Mouse (Mus musculus): Measurements from ENCODE around the gene Lrrc26. TPM values are rescaled to one million over a fixed set of nuclear protein-coding genes. Genes with fewer than 3 reads are reported as not detected.

Gene Lrrc26
- polyA plus RNA-seq, 1 experiment from 2014 or later, result not detected

DNA sequence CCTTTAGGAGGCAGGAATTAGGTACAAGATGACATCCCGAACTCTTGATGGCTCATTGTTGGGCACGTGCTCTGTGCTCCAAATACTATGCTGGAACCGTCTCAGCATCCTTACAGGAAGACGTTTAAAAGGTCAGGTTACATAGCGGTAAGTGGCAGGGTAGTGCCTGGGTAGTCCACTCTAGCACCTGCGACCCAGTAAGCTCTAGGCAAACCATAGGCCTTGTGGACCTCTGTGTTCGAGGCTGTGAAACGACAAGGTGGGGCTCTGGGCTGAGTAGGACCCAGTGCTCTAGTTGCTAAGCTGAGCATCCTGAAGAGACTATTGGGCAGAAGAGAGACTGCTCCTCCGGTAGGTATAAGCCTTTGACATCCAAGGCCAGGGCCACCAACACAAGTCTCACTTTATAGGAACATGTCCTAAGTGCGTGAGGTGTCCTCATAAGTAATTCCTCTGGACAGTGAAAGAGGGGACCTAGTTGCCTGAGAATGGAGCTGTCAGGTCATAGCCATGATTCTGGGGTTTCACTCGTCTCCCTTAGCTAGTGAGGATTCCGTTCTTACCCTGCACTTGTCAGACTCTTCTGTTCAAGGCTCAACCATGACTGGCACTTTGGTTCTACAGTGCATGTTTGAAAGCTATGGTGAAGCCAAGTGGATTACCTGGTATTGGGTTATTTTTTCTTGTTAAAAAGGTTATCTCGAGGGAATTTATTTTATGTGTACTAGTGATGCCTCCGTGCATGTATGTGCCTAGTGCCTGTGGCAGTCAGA, 16.1 kb downstream of the Lrrc26 start:
- WGBS, result 48% methylated on average over 14 of the region's 14 CpGs

DNA sequence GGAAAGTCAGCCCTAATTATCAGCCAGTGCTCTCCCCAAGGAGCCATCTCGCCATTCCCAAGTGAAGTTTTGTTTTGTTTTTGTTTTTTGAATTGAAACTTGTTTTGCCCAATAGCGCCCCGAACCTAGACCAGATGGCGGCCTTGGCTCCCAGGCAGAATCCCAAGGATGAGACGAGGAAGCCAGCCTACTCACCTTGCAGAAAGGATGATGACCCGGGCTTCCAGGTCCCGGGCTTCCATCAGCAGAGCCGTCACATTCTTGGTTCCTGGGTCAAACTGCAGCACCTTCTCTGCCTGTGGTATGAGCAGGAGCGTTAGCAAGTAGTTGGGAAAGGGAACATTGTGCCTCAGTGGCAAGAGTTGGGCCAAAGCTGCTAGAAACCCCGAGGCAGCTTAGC, 20.5 kb downstream of the Lrrc26 start:
- 54% methylated on average over 10 of the region's 10 CpGs for WGBS
- no peak overlapping the region for H3K27ac ChIP-seq
- no peaks in the 10 kb centered on the region for H3K36me3 ChIP-seq
- no peak overlapping the region for H3K4me3 ChIP-seq (replicated peaks)
- no peak for ATAC-seq (replicated peaks; ENCODE audit: low FRiP score)
- H3K4me2 ChIP-seq, result no peak overlapping the region
- peaks cover 97% of the 10 kb centered on the region for H3K27me3 ChIP-seq
- peaks cover 6% of the 10 kb centered on the region for H3K4me1 ChIP-seq
- no peak overlapping the region for H3K9ac ChIP-seq
- H3K9me3 ChIP-seq (replicated peaks), result no peaks in the 10 kb centered on the region

More for the DNA sequence above, 16.1 kb downstream of the Lrrc26 start:
- no peak overlapping the region for H3K9ac ChIP-seq
- H3K4me1 ChIP-seq, result peaks cover 11% of the 10 kb centered on the region
- no peak overlapping the region for H3K27ac ChIP-seq
- H3K4me3 ChIP-seq (replicated peaks), result peak overlapping the region; percentile 46
- ATAC-seq (replicated peaks; ENCODE audit: low FRiP score), result no peak
- H3K36me3 ChIP-seq, result no peaks in the 10 kb centered on the region
- H3K4me2 ChIP-seq, result peak overlapping the region; percentile 69
- H3K27me3 ChIP-seq, result peaks cover 77% of the 10 kb centered on the region
- H3K9me3 ChIP-seq (replicated peaks), result no peaks in the 10 kb centered on the region

- Histone ChIP-seq H3K9ac (no peak overlapping the region), H3K36me3 (no peaks in the 10 kb centered on the region), H3K27ac (no peak overlapping the region), H3K4me1 (peaks cover 4% of the 10 kb centered on the region; the same call in 1 of the 2 replicates), H3K27me3 (peaks cover 97% of the 10 kb centered on the region), H3K4me3 (replicated peaks) (no peak overlapping the region), H3K9me3 (replicated peaks) (no peaks in the 10 kb centered on the region), H3K4me2 (0 out of 2 replicates have a peak overlapping the region, but pooled peaks have one; percentile 14)
- under 1% methylated on average over 22 of the region's 22 CpGs for WGBS
- ATAC-seq (replicated peaks; ENCODE audit: low FRiP score), result no peak
Observed at GRCm38 (mm10) chr2:25310969-25311368, 21.3 kb downstream of the Lrrc26 start.

GRCm38 (mm10) chr2:25311491-25311891, 21.8 kb downstream of the Lrrc26 start:
- Histone ChIP-seq H3K9ac (no peak overlapping the region), H3K4me3 (replicated peaks) (no peak overlapping the region), H3K27ac (no peak overlapping the region), H3K36me3 (no peaks in the 10 kb centered on the region), H3K9me3 (replicated peaks) (no peaks in the 10 kb centered on the region), H3K4me1 (peaks cover 4% of the 10 kb centered on the region; the same call in 1 of the 2 replicates), H3K27me3 (peaks cover 97% of the 10 kb centered on the region), H3K4me2 (0 out of 2 replicates have a peak overlapping the region, but pooled peaks have one; percentile 14)
- no peak for ATAC-seq (replicated peaks; ENCODE audit: low FRiP score)
- WGBS, result 6% methylated on average over 11 of the region's 11 CpGs

- 5% methylated on average over 31 of the region's 31 CpGs for WGBS
- H3K4me2 ChIP-seq, result peak overlapping the region; percentile 67
- H3K27me3 ChIP-seq, result peaks cover 88% of the 10 kb centered on the region
- H3K9ac ChIP-seq, result no peak overlapping the region
- H3K27ac ChIP-seq, result no peak overlapping the region
- H3K4me3 ChIP-seq (replicated peaks), result peak overlapping the region; percentile 38
- ATAC-seq (replicated peaks; ENCODE audit: low FRiP score), result no peak
- no peaks in the 10 kb centered on the region for H3K36me3 ChIP-seq
- H3K9me3 ChIP-seq (replicated peaks), result no peaks in the 10 kb centered on the region
- H3K4me1 ChIP-seq, result peaks cover 8% of the 10 kb centered on the region
Observed at GRCm38 (mm10) chr2:25318119-25318966, 28.6 kb downstream of the Lrrc26 start.

- no peaks in the 10 kb centered on the region for H3K9me3 ChIP-seq (replicated peaks)
- H3K36me3 ChIP-seq, result no peaks in the 10 kb centered on the region
- H3K4me1 ChIP-seq, result peaks cover 8% of the 10 kb centered on the region
- 0 out of 2 replicates have a peak, but pooled peaks have one; percentile 58 for ATAC-seq (replicated peaks; ENCODE audit: low FRiP score)
- peak within 1 kb of the TSS; percentile 67 for H3K4me2 ChIP-seq
- H3K4me3 ChIP-seq (replicated peaks), result peak within 1 kb of the TSS; percentile 38
- no peak within 1 kb of the TSS for H3K9ac ChIP-seq
- 9% methylated on average over 58 of the region's 58 CpGs for WGBS
- no peak within 1 kb of the TSS for H3K27ac ChIP-seq
- H3K27me3 ChIP-seq, result peaks cover 80% of the 10 kb centered on the region
Observed at GRCm38 (mm10) chr2:25318971-25319773, 29.5 kb downstream of the Lrrc26 start, which contains the start of gene Grin1. Gene Grin1 (minus strand): TSS chr2:25319187.

GRCm38 (mm10) chr2:25320084-25320483, 30.4 kb downstream of the Lrrc26 start:
- no peaks in the 10 kb centered on the region for H3K36me3 ChIP-seq
- H3K9me3 ChIP-seq (replicated peaks), result no peaks in the 10 kb centered on the region
- H3K27ac ChIP-seq, result no peak overlapping the region
- peaks cover 8% of the 10 kb centered on the region for H3K4me1 ChIP-seq
- ATAC-seq (replicated peaks; ENCODE audit: low FRiP score), result no peak
- no peak overlapping the region for H3K4me2 ChIP-seq
- WGBS, result 25% methylated on average over 2 of the region's 2 CpGs
- H3K9ac ChIP-seq, result no peak overlapping the region
- no peak overlapping the region for H3K4me3 ChIP-seq (replicated peaks)
- peaks cover 72% of the 10 kb centered on the region for H3K27me3 ChIP-seq

GRCm38 (mm10) chr2:25326036-25326435, 36.3 kb downstream of the Lrrc26 start:
- Histone ChIP-seq H3K27me3 (peaks cover 13% of the 10 kb centered on the region), H3K27ac (no peak overlapping the region), H3K4me3 (replicated peaks) (no peak overlapping the region), H3K9me3 (replicated peaks) (no peaks in the 10 kb centered on the region), H3K36me3 (no peaks in the 10 kb centered on the region), H3K4me1 (peaks cover under 1% of the 10 kb centered on the region; the same call in 1 of the 2 replicates), H3K9ac (no peak overlapping the region), H3K4me2 (no peak overlapping the region)
- WGBS, result 81% methylated on average over 2 of the region's 2 CpGs
- ATAC-seq (replicated peaks; ENCODE audit: low FRiP score), result no peak

DNA sequence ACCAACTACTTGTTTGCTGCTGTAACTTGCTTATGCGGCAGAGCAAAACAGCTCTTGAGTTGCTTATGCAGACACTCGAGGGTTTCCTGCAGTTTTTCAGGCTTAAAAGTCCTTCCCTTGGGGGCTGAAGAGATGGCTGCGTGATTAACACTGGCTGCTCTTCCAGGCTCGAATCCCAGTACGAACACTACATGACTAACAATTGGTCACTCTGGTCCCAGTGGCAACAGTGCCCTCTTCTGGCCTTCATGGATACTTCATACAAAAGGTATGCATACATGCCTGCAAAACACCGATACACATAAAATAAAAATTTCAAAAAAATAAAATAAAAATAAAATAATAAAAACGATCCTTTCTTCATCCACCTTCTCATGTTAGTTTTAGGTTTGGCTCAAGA, 38.7 kb downstream of the Lrrc26 start:
- Histone ChIP-seq H3K9me3 (replicated peaks) (no peaks in the 10 kb centered on the region), H3K27me3 (no peaks in the 10 kb centered on the region), H3K27ac (no peak overlapping the region), H3K4me3 (replicated peaks) (no peak overlapping the region), H3K9ac (no peak overlapping the region), H3K36me3 (no peaks in the 10 kb centered on the region), H3K4me2 (no peak overlapping the region), H3K4me1 (peaks cover 13% of the 10 kb centered on the region)
- 42% methylated on average over 7 of the region's 7 CpGs for WGBS
- no peak for ATAC-seq (replicated peaks; ENCODE audit: low FRiP score)

- Histone ChIP-seq H3K4me1 (peaks cover 24% of the 10 kb centered on the region), H3K4me2 (peak overlapping the region; percentile 94), H3K9ac (peak overlapping the region; percentile 87), H3K9me3 (replicated peaks) (no peaks in the 10 kb centered on the region), H3K27me3 (no peaks in the 10 kb centered on the region), H3K27ac (no peak overlapping the region), H3K4me3 (replicated peaks) (peak overlapping the region; percentile 74), H3K36me3 (peaks cover 28% of the 10 kb centered on the region)
- WGBS, result 63% methylated on average over 9 of the region's 9 CpGs
- no peak for ATAC-seq (replicated peaks; ENCODE audit: low FRiP score)
Observed at GRCm38 (mm10) chr2:25331470-25331869, 41.8 kb downstream of the Lrrc26 start.

- H3K4me3 ChIP-seq (replicated peaks), result peak within 1 kb of the TSS; percentile 74
- peaks cover 24% of the 10 kb centered on the region for H3K4me1 ChIP-seq
- peak; percentile 98 for ATAC-seq (replicated peaks; ENCODE audit: low FRiP score)
- H3K36me3 ChIP-seq, result peaks cover 38% of the 10 kb centered on the region
- H3K9ac ChIP-seq, result peak within 1 kb of the TSS; percentile 94
- no peaks in the 10 kb centered on the region for H3K27me3 ChIP-seq
- WGBS, result under 1% methylated on average over 78 of the region's 78 CpGs
- H3K27ac ChIP-seq, result peak within 1 kb of the TSS; percentile 87
- peak within 1 kb of the TSS; percentile 94 for H3K4me2 ChIP-seq
- no peaks in the 10 kb centered on the region for H3K9me3 ChIP-seq (replicated peaks)
Observed at GRCm38 (mm10) chr2:25332286-25333160, 42.8 kb downstream of the Lrrc26 start, which contains the start of gene Man1b1. Gene Man1b1 (plus strand): TSS chr2:25332338.

Data from kidney, embryonic 15.5 days (tissue).